Mouse (Mus musculus): Measurements from ENCODE around the gene Zfp503.

Zfp503 gene

GRCm38 (mm10) chr14:21993251-21994060 lies 4.1 kb upstream of the Zfp503 start:
- DNase-seq (ENCODE audit: low read depth in 2 of 2, low spot score in 2 of 2), result no peak

- DNase-seq (ENCODE audit: low read depth in 2 of 2, low spot score in 2 of 2), result no peak
These were observed 3.0 kb upstream of the Zfp503 start for GRCm38 (mm10) chr14:21992321-21992885.

- DNase-seq (ENCODE audit: low read depth in 2 of 2, low spot score in 2 of 2), result no peak
These were observed 2.5 kb upstream of the Zfp503 start for GRCm38 (mm10) chr14:21991856-21992255.

DNA sequence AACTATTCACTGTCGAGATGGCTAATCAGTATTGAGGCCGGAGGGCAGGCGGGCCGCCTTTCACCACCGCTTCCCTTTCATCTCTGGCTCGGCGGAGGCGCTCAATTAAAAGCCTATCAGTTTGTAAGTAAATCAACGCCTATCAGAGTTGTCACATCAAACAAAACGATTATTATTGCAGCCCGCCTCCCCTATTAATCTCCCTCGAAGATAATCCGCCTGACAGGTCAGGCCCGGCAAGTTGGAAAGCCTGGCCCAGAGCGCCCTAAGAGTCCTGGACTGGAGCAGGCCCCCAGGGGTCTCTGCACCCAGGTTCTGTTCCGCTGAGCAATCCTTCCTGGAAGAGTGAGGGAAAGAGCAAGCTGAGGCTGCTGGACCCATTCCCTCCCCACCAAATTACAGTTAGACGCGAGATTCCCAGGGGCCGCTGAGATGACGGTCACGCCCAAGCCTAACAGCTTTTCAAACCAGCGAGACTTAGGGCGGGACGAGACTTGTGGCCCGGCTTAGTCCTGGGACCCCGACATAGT lies 1.9 kb upstream of the Zfp503 start:
- DNase-seq (ENCODE audit: low read depth in 2 of 2, low spot score in 2 of 2), result no peak

DNA sequence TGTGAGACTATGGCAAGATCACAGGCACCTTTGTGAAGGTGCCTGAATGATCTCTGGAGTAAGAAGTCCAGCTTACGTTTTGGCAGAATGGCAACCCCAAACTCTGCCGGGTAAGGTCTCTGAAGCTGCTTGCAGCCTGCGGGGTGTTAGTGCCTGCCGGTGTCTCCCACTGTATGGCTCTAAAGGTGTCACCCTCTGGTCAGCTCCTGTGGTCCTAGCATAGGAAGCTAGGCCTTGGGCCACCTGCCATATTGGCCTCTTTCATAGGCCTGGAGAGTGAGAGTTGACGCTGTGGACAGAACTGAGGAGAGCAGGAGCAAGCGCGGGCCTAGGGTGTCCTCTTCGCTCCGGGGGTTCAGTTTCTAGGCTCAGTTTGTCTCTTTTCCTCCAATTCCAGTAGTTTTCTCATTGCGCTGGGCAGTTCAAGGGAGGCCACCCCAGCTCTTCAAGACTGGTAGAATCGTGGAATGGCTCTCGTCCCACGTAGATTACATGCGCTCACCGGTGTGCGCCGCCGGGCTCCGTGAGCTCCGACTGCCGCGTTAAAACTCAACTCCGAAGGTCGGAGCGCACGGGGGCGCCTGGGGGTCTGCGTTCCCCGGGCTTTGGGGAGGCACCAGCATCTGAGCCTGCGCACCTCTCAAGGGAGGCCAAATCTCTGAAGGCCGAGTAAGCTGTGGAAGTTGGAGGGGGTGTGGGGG lies 1.1 kb upstream of the Zfp503 start:
- no peak for DNase-seq (ENCODE audit: low read depth in 2 of 2, low spot score in 2 of 2)

DNA sequence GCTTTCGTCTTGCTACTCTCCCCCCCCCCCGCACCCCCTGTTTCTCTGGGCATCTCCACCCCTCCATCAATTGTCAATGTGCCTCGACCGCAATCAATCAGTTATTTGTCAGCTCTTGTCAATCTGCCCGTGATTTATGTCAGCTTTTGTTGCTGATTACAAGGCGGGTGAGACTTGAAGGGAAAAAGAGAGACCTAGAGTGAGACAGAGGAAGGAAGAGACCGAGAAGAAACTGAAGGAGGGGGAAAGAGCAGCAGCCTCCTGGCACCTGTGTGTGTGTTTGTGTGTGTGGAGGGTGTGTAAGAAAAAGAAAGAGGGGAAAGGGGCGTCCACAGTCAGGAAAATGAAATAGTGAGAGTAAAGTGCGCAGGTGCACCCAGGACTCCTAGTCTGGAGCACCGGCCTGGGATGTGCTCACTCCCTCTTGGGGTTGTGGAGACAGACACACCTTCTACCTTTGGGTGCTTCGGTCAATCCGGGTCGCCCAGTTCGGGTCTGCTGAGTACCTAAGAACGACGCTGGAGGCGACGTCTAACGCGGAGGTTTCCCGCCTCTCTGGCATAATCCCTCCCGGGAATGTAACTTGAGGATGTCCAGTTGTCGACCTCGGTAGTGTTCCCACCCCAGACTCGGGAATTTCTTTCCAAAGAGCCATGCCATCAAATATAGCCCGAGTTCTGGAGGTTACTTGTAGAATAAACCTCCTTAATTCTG lies 667 bp downstream of the Zfp503 start:
- DNase-seq (ENCODE audit: low read depth in 2 of 2, low spot score in 2 of 2), result no peak

DNA sequence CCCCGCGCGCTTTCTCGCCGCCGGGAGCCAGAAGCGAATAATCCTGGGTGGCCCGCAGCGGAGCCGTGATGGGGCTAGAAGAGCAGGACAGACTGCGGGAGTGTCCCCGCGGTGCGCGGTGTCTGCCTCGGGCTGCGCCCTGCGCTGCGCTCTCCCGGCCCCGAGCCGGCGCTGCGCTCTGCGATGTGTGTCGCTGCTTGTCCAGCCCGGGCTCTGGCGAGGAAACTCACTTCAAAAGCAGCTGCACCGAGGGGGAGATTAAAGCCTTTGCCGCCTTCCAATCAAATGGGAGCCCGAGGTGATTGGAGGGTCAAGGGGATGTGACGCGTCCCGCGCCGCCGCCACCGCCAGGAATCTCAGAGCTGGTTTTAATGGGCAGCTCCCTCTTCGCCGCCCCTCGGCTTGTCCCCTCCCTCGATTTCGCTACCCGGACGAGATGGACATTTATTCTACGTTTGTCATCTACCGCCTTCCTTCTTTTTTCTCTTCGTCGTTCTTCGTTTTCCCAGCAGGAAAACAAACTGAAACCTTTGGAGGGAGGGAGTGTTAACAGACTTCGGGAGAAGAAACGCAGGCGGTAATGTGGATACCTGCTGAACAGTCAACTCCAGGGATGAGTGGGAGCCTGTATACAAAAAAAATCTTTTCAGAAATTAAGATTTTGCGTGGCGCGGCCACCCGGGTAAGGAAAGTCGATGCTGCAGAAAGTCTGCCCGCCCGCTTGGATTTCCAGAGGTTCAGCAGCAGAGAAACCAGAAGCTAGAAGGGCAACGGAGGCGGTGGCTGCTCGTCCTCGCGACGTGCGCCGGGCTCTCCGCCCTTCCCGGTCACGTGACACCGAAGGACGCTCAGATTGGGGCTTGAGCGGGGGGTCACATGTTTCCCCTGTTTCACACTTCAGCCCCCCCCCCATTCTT lies 1.5 kb downstream of the Zfp503 start:
- DNase-seq (ENCODE audit: low read depth in 2 of 2, low spot score in 2 of 2), result peak; percentile 22 to 37

DNA sequence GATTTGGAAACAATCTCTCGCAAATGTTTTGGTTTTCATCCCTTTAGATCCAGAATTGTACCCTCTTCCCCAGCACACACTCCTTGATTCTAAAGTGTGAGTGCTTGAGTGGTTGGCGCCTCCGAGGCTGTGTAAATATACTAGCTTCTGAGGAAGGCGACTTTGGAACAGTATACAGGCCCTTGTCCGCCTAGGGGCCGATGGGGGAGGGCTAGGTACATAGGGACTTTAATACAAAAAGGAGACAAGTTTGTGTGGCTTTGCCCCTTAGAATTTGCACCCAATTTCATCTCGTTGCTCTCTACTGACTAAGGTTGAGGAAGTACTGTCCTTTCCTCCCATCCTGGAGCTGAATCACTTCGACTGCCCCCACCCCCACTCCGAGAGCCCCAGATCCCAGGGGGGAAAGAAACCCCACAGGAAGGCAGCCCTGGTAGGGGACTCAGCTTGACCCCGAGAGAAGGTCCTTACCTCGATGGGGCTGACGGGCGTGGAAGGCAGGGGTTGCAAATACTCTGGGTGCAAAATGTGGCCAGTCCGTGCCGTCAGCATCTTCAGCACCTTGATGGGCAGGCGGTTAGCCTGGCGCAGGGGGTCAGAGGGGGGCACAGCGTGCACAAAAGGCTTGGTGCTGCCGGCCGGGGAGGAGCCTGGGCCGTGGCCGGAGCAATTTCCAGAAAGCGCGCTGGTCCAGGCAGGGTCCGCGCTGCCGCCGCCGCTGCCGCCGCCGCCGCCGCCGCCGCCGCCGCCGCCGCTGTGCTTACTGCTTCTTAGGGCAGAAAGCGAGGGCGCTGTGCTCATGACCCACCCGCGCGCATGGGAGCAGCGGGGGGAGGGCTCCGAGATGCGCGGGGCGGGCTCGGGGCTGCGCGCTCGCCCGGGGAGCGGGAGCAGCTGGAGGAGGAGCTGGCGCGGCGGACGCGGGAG lies 2.4 kb downstream of the Zfp503 start:
- no peak for DNase-seq (ENCODE audit: low read depth in 2 of 2, low spot score in 2 of 2)

GRCm38 (mm10) chr14:21985981-21986732 lies 3.2 kb downstream of the Zfp503 start:
- no peak for DNase-seq (ENCODE audit: low read depth in 2 of 2, low spot score in 2 of 2)

DNA sequence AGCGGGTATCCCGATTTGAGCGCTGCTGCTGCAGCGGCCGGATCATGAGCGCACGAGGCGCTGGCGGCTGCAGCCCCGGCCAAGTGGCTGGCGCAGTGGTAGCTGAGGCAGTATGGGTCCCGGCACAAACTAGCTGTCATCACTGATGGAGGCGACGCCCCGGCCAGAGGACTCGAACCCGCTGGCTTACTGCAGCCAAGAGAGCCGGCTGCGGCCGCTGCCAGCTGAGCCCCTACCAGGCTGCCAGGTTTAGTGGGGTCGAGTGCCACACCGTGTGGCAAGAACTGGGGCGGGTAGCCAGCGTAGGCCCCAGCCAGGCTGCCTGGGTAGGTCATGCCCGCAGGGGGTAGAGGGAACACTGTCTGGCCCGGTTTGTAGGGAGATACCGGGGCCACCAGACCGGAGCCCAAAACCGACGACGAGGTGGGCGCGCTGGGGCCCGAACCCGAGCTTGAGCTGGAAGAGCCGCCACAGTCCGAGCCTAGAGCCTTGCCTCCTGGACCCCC lies 3.9 kb downstream of the Zfp503 start:
- no peak for DNase-seq (ENCODE audit: low read depth in 2 of 2, low spot score in 2 of 2)

- DNase-seq (ENCODE audit: low read depth in 2 of 2, low spot score in 2 of 2), result no peak
These were observed 4.5 kb downstream of the Zfp503 start for GRCm38 (mm10) chr14:21984757-21985425.

GRCm38 (mm10) chr14:21983950-21984730 lies 5.3 kb downstream of the Zfp503 start:
- no peak for DNase-seq (ENCODE audit: low read depth in 2 of 2, low spot score in 2 of 2)

DNA sequence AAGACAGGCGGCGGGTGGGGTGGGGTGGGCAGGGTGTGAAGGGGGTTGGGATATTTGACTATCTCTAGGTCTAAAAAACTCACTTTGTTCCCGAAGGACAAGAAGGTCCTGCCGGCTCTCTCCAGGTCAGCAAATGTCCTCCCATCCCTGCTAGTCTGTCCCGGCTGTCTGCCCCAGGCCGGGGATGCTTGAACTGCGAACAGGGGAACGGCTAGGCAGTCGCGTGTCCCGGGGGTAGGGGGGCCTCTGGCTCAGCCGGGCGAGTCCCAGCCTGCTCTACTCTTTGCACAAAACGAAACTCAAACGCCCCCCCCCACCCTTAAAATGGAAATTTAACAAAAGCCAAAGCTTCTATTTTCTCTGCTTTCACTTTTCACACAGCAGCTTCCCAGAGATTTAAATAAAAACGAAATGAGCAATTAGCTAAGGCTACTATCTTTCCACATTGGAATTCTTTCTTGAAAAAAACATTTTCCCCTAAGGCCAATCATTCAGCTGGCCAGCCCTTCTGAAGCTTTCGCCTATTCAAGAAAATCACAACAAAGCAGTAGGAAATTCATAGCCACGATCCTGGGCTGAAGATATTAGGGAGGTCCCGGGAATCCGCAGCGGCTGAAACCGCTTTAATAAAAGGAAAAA lies 6.0 kb downstream of the Zfp503 start:
- DNase-seq (ENCODE audit: low read depth in 2 of 2, low spot score in 2 of 2), result no peak

GRCm38 (mm10) chr14:21982592-21983310 lies 6.7 kb downstream of the Zfp503 start:
- DNase-seq (ENCODE audit: low read depth in 2 of 2, low spot score in 2 of 2), result no peak

- no peak for DNase-seq (ENCODE audit: low read depth in 2 of 2, low spot score in 2 of 2)
These were observed 7.3 kb downstream of the Zfp503 start for GRCm38 (mm10) chr14:21982096-21982591.

DNA sequence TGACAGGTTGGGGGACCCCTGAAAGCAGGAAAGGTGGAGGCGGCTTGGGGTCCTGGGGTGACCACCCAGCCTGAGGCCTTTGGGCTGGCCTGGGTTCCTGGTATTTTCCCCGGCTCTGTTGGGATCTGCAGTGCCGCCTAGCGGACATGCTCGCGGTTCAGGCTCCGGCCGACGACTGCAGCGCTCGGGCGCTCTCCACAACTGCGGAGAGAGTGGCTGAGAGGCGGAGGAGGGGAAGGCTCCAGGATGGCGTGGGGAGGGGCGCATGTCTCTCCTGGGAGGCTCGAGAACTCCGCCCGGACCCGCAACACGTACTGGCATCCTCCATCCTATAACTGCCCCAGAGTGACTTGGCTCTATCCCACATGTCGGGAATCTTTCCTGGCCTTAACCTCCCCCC lies 7.9 kb downstream of the Zfp503 start:
- no peak for DNase-seq (ENCODE audit: low read depth in 2 of 2, low spot score in 2 of 2)

All from CD8-positive naive resting alpha-beta T cell, adult 2 months (primary cell).